ENCODE assay signal across 13 mouse cellular contexts in the genomic region with DNA sequence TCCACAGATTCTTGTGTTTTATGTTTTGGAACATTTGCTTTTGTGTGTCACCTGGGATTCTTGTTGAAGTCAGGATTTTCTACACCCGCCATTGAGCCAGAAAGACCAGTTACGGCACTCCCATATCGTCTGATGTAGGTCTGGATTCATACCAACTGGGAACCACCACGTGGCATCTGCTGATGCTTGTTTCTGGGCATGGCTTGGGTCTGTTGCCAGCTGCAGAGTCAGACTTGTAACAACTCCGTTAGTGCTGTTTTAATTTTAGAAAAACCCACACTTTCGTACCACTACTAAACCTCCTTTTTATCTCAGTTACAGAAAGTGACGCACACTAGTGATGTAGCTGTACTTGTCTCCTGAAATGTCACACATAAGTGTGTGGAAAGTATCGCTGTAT. TPM values are rescaled to one million over a fixed set of nuclear protein-coding genes. Genes with fewer than 3 reads are reported as not detected.
DNase-seq lines count a peak whose midpoint lies in the region; TF ChIP-seq lines count a peak whose summit lies in the region.
"Had no signal": no experiment of that assay in that cellular context is flagged by ENCODE, and none has a peak within 500 bp of the region (broad histone marks: within the 10 kb centered on the region; RNA-seq: fewer than 3 reads in every experiment).

No protein-coding gene starts in this region.

- no peak overlapping the region for H3K4me3 ChIP-seq in layer of hippocampus, adult 2 months
- no peak overlapping the region for H3K4me3 ChIP-seq in olfactory bulb, adult 2 months (ENCODE audit: insufficient read depth, low read depth, low read length)
- no peak overlapping the region for H3K4me3 ChIP-seq in lung, adult 2 months (replicated peaks; ENCODE audit: extremely low read depth, low read depth, low read length)
- H3K4me3 ChIP-seq: midbrain, embryonic 12.5 days; neural tube, embryonic 12.5 days had no signal

- WGBS in olfactory bulb, adult 2 months: 34% methylated on average over 8 of the region's 8 CpGs
- 89% methylated on average over 8 of the region's 8 CpGs for WGBS in lung, adult 2 months

- peaks cover 44% of the 10 kb centered on the region for H3K4me1 ChIP-seq in olfactory bulb, adult 2 months (ENCODE audit: control insufficient read depth, insufficient read depth, low read length)
- no peaks in the 10 kb centered on the region for H3K4me1 ChIP-seq in lung, adult 2 months (ENCODE audit: control insufficient read depth, insufficient read depth, low read length)

- no peak overlapping the region for H3K27ac ChIP-seq in layer of hippocampus, adult 2 months
- peak overlapping the region; percentile 58 for H3K27ac ChIP-seq in olfactory bulb, adult 2 months (ENCODE audit: insufficient read depth, low read depth, low read length)
- H3K27ac ChIP-seq: midbrain, embryonic 12.5 days; neural tube, embryonic 12.5 days had no signal

- DNase-seq in urinary bladder, postnatal 14 days (ENCODE audit: low spot score): peak; percentile 44
- DNase-seq in urinary bladder, adult 2 months (ENCODE audit: low spot score): no peak
- DNase-seq in layer of hippocampus, adult 2 months (ENCODE audit: low spot score in 2 of 2): peak; percentile 62 to 80
- DNase-seq in ovary, adult 18-20 months (ENCODE audit: low spot score): no peak
- DNase-seq in embryo, embryonic 10.5 days (ENCODE audit: low spot score): no peak
- DNase-seq in lung, adult 2 months: no peak
- DNase-seq: cerebellum, adult 8-10 months; kidney, adult 11 months; lung, embryonic 14.5 days had no signal

- TF ChIP-seq CTCF in layer of hippocampus, adult 2 months (conservative IDR thresholded peaks at IDR 0.05): no peak
- no peak for TF ChIP-seq CTCF in olfactory bulb, adult 2 months (IDR thresholded peaks at IDR 0.05; ENCODE audit: insufficient read depth, low read depth, low read length)
- TF ChIP-seq CTCF in lung, adult 2 months (IDR thresholded peaks at IDR 0.05; ENCODE audit: insufficient read depth, low read length): no peak

- no peak for TF ChIP-seq POLR2A in olfactory bulb, adult 2 months (IDR thresholded peaks at IDR 0.05; ENCODE audit: insufficient read depth, low read depth, low read length)
- TF ChIP-seq POLR2A in lung, adult 2 months (IDR thresholded peaks at IDR 0.05; ENCODE audit: borderline replicate concordance, extremely low read depth, low read depth, low read length): no peak

RNA-seq across cellular contexts. Expression of a gene that starts 10.8 kb away (rescaled TPM):
- 38.2 and 51.0 TPM in 2 replicates for polyA plus RNA-seq in urinary bladder, adult 2 months (2012; rRNA removed)
- total RNA-seq in layer of hippocampus, adult 2 months (2021): 10 to 100 TPM; 66.8 to 69.8 TPM
- not detected in 2 replicates for polyA plus RNA-seq in olfactory bulb, adult 2 months (2012; ENCODE audit: insufficient read depth, insufficient read length, low replicate concordance, missing spikeins)
- 81.5 and 84.8 TPM in 2 replicates for polyA plus RNA-seq in lung, adult 2 months (2012; rRNA removed)

RNA-seq across cellular contexts. Expression of a gene that starts 28.5 kb away (rescaled TPM):
- 178 and 181 TPM in 2 replicates for polyA plus RNA-seq in urinary bladder, adult 2 months (2012; rRNA removed)
- 10 to 100 TPM; 68.5 to 73.7 TPM for total RNA-seq in layer of hippocampus, adult 2 months (2021)
- not detected in 2 replicates for polyA plus RNA-seq in olfactory bulb, adult 2 months (2012; ENCODE audit: insufficient read depth, insufficient read length, low replicate concordance, missing spikeins)
- polyA plus RNA-seq in lung, adult 2 months (2012; rRNA removed): 27.4 and 38.0 TPM in 2 replicates

RNA-seq across cellular contexts. Expression of a gene that starts 36.1 kb away (rescaled TPM):
- polyA plus RNA-seq in urinary bladder, adult 2 months (2012; rRNA removed): 1.1 and 2.0 TPM in 2 replicates
- 1 to 10 TPM; 2.4 to 2.7 TPM for total RNA-seq in layer of hippocampus, adult 2 months (2021)
- not detected in 2 replicates for polyA plus RNA-seq in olfactory bulb, adult 2 months (2012; ENCODE audit: insufficient read depth, insufficient read length, low replicate concordance, missing spikeins)
- polyA plus RNA-seq in lung, adult 2 months (2012; rRNA removed): 0.91 and 1.0 TPM in 2 replicates

RNA-seq across cellular contexts. Expression of a gene that starts 44.2 kb away (rescaled TPM):
- polyA plus RNA-seq in urinary bladder, adult 2 months (2012; rRNA removed): 199 and 332 TPM in 2 replicates
- 1 to 10 TPM; 2.1 to 3.3 TPM for total RNA-seq in layer of hippocampus, adult 2 months (2021)
- polyA plus RNA-seq in olfactory bulb, adult 2 months (2012; ENCODE audit: insufficient read depth, insufficient read length, low replicate concordance, missing spikeins): not detected in 2 replicates
- polyA plus RNA-seq in lung, adult 2 months (2012; rRNA removed): 8.4 and 18.2 TPM in 2 replicates
- total RNA-seq: hematopoietic stem cell, adult 5-6 weeks had no signal

Comparison
In these comparisons a context has a peak if more than half of its experiments do, and no peak if none do; other contexts are left out.
1. DNase-seq: peak in urinary bladder, postnatal 14 days (single experiment) and layer of hippocampus, adult 2 months (2 of 2); none in urinary bladder, adult 2 months (single experiment), ovary, adult 18-20 months (single experiment), embryo, embryonic 10.5 days (single experiment) and lung, adult 2 months (single experiment).